Mouse (Mus musculus): ENCODE data around the gene Gm3238. TPM values are rescaled to one million over a fixed set of nuclear protein-coding genes. Genes with fewer than 3 reads are reported as not detected.

Gene Gm3238
- polyA plus RNA-seq, 1 experiment from 2014 or later, result not detected

DNA sequence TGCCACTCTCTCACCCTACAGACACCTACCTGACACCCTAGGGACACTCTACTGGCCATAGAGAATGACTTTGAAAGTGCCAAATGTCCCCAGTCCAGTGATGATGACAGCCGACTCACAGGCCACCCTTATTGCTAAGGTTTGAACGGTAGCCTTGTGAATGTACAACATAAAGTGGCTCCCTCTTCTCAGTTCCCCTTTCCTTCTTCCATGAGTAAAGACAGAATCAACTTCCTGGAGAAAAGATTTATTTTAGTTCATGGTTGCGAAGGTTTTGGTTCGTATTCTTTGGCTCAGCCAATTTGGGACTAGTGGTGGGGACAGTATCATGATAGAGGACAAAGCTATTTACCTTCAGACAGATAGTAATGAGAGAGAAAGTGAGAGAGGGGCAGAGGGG lies 32.2 kb downstream of the Gm3238 start:
- Histone ChIP-seq H3K4me3 (no peak overlapping the region), H3K9ac (no peak overlapping the region), H3K4me1 (no peaks in the 10 kb centered on the region; the same call in 1 of the 2 replicates), H3K9me3 (peaks cover 4% of the 10 kb centered on the region; the same call in 1 of the 2 replicates), H3K27ac (no peak overlapping the region), H3K27me3 (no peaks in the 10 kb centered on the region), H3K36me3 (no peaks in the 10 kb centered on the region), H3K4me2 (no peak overlapping the region)
- WGBS, result 80% methylated on average over 4 of the region's 4 CpGs
- no peak for ATAC-seq (ENCODE audit: insufficient number of reproducible peaks, low FRiP score, low TSS enrichment, low read depth)

DNA sequence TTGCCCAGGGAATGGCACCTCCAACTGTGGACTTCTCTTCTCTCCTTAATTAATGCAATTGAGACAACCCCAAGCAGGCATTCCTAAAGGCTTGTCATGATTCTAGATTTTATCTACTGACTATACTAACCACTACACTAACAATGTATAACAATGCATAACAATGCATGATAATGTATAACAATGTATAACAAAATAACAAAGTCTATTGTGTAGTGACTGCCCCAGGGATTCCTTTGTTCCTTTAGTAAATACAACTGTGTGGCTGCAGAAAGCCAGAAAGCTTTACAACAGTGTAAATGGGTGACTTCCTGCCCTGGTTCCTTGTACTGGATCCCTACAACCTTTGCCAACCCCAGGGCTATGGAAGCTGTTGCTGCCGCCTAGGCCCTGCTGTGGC lies 35.2 kb downstream of the Gm3238 start:
- no peak overlapping the region for H3K4me2 ChIP-seq
- no peaks in the 10 kb centered on the region for H3K27me3 ChIP-seq
- no peak overlapping the region for H3K9ac ChIP-seq
- WGBS, result 94% methylated on average over 1 of the region's 1 CpGs
- no peaks in the 10 kb centered on the region for H3K36me3 ChIP-seq
- H3K27ac ChIP-seq, result no peak overlapping the region
- peaks cover 4% of the 10 kb centered on the region; the same call in 1 of the 2 replicates for H3K9me3 ChIP-seq
- H3K4me3 ChIP-seq, result no peak overlapping the region
- H3K4me1 ChIP-seq, result no peaks in the 10 kb centered on the region
- no peak for ATAC-seq (ENCODE audit: insufficient number of reproducible peaks, low FRiP score, low TSS enrichment, low read depth)

DNA sequence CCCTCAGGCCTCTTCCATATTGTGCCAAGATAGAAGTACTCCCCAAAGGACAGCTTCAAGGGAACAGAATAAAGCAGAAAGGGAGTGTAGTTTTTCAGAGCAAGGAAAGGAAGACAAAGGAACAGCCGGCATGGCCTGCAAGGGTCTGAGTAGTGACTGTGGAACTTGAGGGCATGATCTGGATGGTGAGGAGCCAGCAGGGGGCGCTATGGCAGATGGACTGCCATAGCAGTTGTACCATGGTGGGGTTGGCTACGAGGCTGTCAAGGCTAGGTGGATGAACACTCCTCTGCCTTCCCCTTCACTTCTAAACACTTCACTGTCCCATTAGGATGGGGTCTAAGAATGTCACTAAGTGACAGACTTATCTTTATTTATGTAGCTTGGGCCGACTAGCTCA lies 41.9 kb downstream of the Gm3238 start:
- H3K9me3 ChIP-seq, result no peaks in the 10 kb centered on the region
- no peak for ATAC-seq (ENCODE audit: insufficient number of reproducible peaks, low FRiP score, low TSS enrichment, low read depth)
- H3K4me2 ChIP-seq, result no peak overlapping the region
- H3K4me1 ChIP-seq, result no peaks in the 10 kb centered on the region
- H3K9ac ChIP-seq, result no peak overlapping the region
- no peaks in the 10 kb centered on the region for H3K27me3 ChIP-seq
- no peak overlapping the region for H3K4me3 ChIP-seq
- H3K36me3 ChIP-seq, result no peaks in the 10 kb centered on the region
- H3K27ac ChIP-seq, result no peak overlapping the region
- WGBS, result 40% methylated on average over 4 of the region's 4 CpGs

DNA sequence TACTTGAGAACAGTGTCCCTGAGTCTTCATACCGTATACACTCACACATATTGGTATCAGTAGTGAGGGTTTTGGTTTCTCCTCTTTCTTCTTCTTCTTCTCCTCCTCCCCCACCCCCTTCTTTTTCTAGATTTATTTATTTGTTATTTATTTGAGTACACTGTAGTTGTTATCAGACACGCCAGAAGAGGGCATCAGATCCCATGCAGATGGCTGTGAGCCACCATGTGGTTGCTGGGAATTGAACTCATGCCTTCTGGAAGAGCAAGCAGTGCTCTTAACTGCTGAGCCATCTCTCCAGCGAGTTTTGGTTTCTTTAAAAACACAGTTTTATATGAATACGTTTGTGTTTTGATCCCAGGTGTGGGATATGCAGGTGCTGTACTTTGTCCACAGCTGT lies 42.8 kb downstream of the Gm3238 start:
- H3K27ac ChIP-seq, result no peak overlapping the region
- no peak overlapping the region for H3K4me2 ChIP-seq
- H3K4me3 ChIP-seq, result no peak overlapping the region
- WGBS, result 61% methylated on average over 4 of the region's 4 CpGs
- no peak for ATAC-seq (ENCODE audit: insufficient number of reproducible peaks, low FRiP score, low TSS enrichment, low read depth)
- H3K36me3 ChIP-seq, result no peaks in the 10 kb centered on the region
- no peaks in the 10 kb centered on the region for H3K27me3 ChIP-seq
- H3K9me3 ChIP-seq, result no peaks in the 10 kb centered on the region
- H3K4me1 ChIP-seq, result no peaks in the 10 kb centered on the region
- H3K9ac ChIP-seq, result no peak overlapping the region

DNA sequence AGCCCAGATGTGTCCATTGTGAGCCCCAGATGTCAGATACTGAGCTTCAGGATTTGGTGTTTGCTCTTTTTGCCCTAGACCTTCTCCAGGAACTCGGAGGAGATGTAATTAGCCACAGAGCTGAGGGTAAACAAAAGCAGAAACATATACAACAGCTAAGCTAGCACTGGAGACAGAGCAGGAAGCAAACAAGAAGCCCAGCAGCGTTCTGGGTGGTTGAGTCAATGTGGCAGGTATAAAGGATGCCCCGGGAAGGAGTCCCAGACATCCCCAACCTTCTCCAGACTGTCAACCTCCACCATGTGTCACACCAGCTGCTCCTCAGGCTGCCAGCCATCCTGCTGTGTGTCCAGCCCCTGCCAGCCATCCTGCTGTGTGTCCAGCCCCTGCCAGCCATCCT lies 44.9 kb downstream of the Gm3238 start, which contains the start of gene Gm10100:
Gene Gm10100, plus strand, starts transcription at position 301 of the 400 bp plus-strand sequence.
- Histone ChIP-seq H3K36me3 (no peaks in the 10 kb centered on the region), H3K9me3 (no peaks in the 10 kb centered on the region), H3K9ac (no peak within 1 kb of the TSS), H3K27ac (no peak within 1 kb of the TSS), H3K27me3 (no peaks in the 10 kb centered on the region), H3K4me1 (no peaks in the 10 kb centered on the region), H3K4me2 (no peak within 1 kb of the TSS), H3K4me3 (no peak within 1 kb of the TSS)
- ATAC-seq (ENCODE audit: insufficient number of reproducible peaks, low FRiP score, low TSS enrichment, low read depth), result no peak
- 27% methylated on average over 3 of the region's 3 CpGs for WGBS

DNA sequence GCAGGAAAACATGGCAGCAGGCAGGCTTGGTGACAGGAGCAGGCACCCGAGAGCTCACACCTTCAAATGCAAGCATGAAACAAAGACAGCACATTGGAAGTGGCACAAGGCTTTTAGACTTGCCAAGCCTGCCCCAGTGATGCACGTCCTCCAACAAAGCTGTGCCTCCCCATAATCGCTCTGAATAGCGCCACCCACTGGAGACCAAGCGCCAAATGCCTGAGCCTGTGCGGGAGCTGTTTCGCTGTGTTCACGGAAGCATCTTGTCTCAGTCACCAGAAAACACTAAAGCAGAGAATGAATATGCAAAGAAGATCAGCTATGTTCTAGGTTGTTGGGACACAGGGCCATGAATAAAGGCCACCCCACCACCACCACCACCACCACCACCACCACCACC lies 46.3 kb downstream of the Gm3238 start:
- H3K27ac ChIP-seq, result no peak overlapping the region
- H3K9me3 ChIP-seq, result no peaks in the 10 kb centered on the region
- no peak overlapping the region for H3K4me2 ChIP-seq
- no peaks in the 10 kb centered on the region for H3K4me1 ChIP-seq
- no peak for ATAC-seq (ENCODE audit: insufficient number of reproducible peaks, low FRiP score, low TSS enrichment, low read depth)
- no peak overlapping the region for H3K4me3 ChIP-seq
- H3K9ac ChIP-seq, result no peak overlapping the region
- no peaks in the 10 kb centered on the region for H3K27me3 ChIP-seq
- H3K36me3 ChIP-seq, result no peaks in the 10 kb centered on the region
- WGBS, result 72% methylated on average over 8 of the region's 8 CpGs

Other genes with a start within 250 kb of the Gm3238 start
- 3.5 TPM in 2 replicates for gene Itgb2, start 241.1 kb downstream of the Gm3238 start, polyA plus RNA-seq (2015; fragmentation: Nextera tagmentation; extraction: Ambion mirVana)
- 145 and 158 TPM in 2 replicates for gene Pttg1ip, start 189.6 kb downstream of the Gm3238 start, polyA plus RNA-seq (2015; fragmentation: Nextera tagmentation; extraction: Ambion mirVana)
- gene Sumo3, start 165.2 kb downstream of the Gm3238 start, polyA plus RNA-seq (2015; fragmentation: Nextera tagmentation; extraction: Ambion mirVana), result 343 and 347 TPM in 2 replicates
- gene Gm49325, start 165.1 kb downstream of the Gm3238 start, polyA plus RNA-seq (2015; fragmentation: Nextera tagmentation; extraction: Ambion mirVana), result 1.3 and 1.8 TPM in 2 replicates
- gene Ube2g2, start 149.1 kb downstream of the Gm3238 start, polyA plus RNA-seq (2015; fragmentation: Nextera tagmentation; extraction: Ambion mirVana), result 99.8 and 127 TPM in 2 replicates
- 2.1 and 2.8 TPM in 2 replicates for gene Tspear, start 84.8 kb downstream of the Gm3238 start, polyA plus RNA-seq (2015; fragmentation: Nextera tagmentation; extraction: Ambion mirVana)
- not detected in 2 replicates for gene Gm19402, start 80.6 kb downstream of the Gm3238 start, polyA plus RNA-seq (2015; fragmentation: Nextera tagmentation; extraction: Ambion mirVana)
- gene Gm9508, start 74.1 kb downstream of the Gm3238 start, polyA plus RNA-seq (2015; fragmentation: Nextera tagmentation; extraction: Ambion mirVana), result not detected in 2 replicates
- not detected in 2 replicates for gene Gm10272, start 64.7 kb downstream of the Gm3238 start, polyA plus RNA-seq (2015; fragmentation: Nextera tagmentation; extraction: Ambion mirVana)
- 1.2 and 1.4 TPM in 2 replicates for gene Gm10024, start 59.9 kb downstream of the Gm3238 start, polyA plus RNA-seq (2015; fragmentation: Nextera tagmentation; extraction: Ambion mirVana)
- not detected in 2 replicates for gene Gm10142, start 55.5 kb downstream of the Gm3238 start, polyA plus RNA-seq (2015; fragmentation: Nextera tagmentation; extraction: Ambion mirVana)
- 0.29 TPM in 1 of 2 replicates, not detected in the other for gene Krtap12-1, start 50.7 kb downstream of the Gm3238 start, polyA plus RNA-seq (2015; fragmentation: Nextera tagmentation; extraction: Ambion mirVana)
- not detected in 2 replicates for gene Gm10100, start 44.8 kb downstream of the Gm3238 start, polyA plus RNA-seq (2015; fragmentation: Nextera tagmentation; extraction: Ambion mirVana)
- not detected in 2 replicates for gene Gm18596, start 28.7 kb downstream of the Gm3238 start, polyA plus RNA-seq (2015; fragmentation: Nextera tagmentation; extraction: Ambion mirVana)
- gene Gm9736, start 20.0 kb downstream of the Gm3238 start, polyA plus RNA-seq (2015; fragmentation: Nextera tagmentation; extraction: Ambion mirVana), result not detected in 2 replicates
- gene Gm3233, start 11.6 kb downstream of the Gm3238 start, polyA plus RNA-seq (2015; fragmentation: Nextera tagmentation; extraction: Ambion mirVana), result not detected in 2 replicates
- not detected in 2 replicates for gene Gm7138, start 5.6 kb upstream of the Gm3238 start, polyA plus RNA-seq (2015; fragmentation: Nextera tagmentation; extraction: Ambion mirVana)
- gene Gm3250, start 11.2 kb upstream of the Gm3238 start, polyA plus RNA-seq (2015; fragmentation: Nextera tagmentation; extraction: Ambion mirVana), result not detected in 2 replicates
- not detected in 2 replicates for gene Gm7137, start 16.9 kb upstream of the Gm3238 start, polyA plus RNA-seq (2015; fragmentation: Nextera tagmentation; extraction: Ambion mirVana)
- gene Gm9639, start 23.8 kb upstream of the Gm3238 start, polyA plus RNA-seq (2015; fragmentation: Nextera tagmentation; extraction: Ambion mirVana), result not detected in 2 replicates
- not detected in 2 replicates for gene Gm19668, start 27.8 kb upstream of the Gm3238 start, polyA plus RNA-seq (2015; fragmentation: Nextera tagmentation; extraction: Ambion mirVana)
- not detected in 2 replicates for gene Gm9507, start 40.5 kb upstream of the Gm3238 start, polyA plus RNA-seq (2015; fragmentation: Nextera tagmentation; extraction: Ambion mirVana)
- gene Gm2696, start 43.4 kb upstream of the Gm3238 start, polyA plus RNA-seq (2015; fragmentation: Nextera tagmentation; extraction: Ambion mirVana), result not detected in 2 replicates
- not detected in 2 replicates for gene Krtap10-4, start 55.8 kb upstream of the Gm3238 start, polyA plus RNA-seq (2015; fragmentation: Nextera tagmentation; extraction: Ambion mirVana)
- gene Krtap10-10, start 64.6 kb upstream of the Gm3238 start, polyA plus RNA-seq (2015; fragmentation: Nextera tagmentation; extraction: Ambion mirVana), result 0.17 TPM in 1 of 2 replicates, not detected in the other
- gene Gm36176, start 75.5 kb upstream of the Gm3238 start, polyA plus RNA-seq (2015; fragmentation: Nextera tagmentation; extraction: Ambion mirVana), result not detected in 2 replicates
- not detected in 2 replicates for gene Gm10318, start 81.5 kb upstream of the Gm3238 start, polyA plus RNA-seq (2015; fragmentation: Nextera tagmentation; extraction: Ambion mirVana)
- gene Gm3285, start 90.7 kb upstream of the Gm3238 start, polyA plus RNA-seq (2015; fragmentation: Nextera tagmentation; extraction: Ambion mirVana), result not detected in 2 replicates
- gene Lrrc3, start 131.2 kb upstream of the Gm3238 start, polyA plus RNA-seq (2015; fragmentation: Nextera tagmentation; extraction: Ambion mirVana), result 3.8 and 4.0 TPM in 2 replicates
- 0.50 and 0.51 TPM in 2 replicates for gene Trpm2, start 199.2 kb upstream of the Gm3238 start, polyA plus RNA-seq (2015; fragmentation: Nextera tagmentation; extraction: Ambion mirVana)
- gene 1810043G02Rik, start 207.2 kb upstream of the Gm3238 start, polyA plus RNA-seq (2015; fragmentation: Nextera tagmentation; extraction: Ambion mirVana), result 23.7 and 24.2 TPM in 2 replicates
- gene Pfkl, start 238.8 kb upstream of the Gm3238 start, polyA plus RNA-seq (2015; fragmentation: Nextera tagmentation; extraction: Ambion mirVana), result 164 and 168 TPM in 2 replicates

Measured in limb, embryonic 15.5 days (tissue).